Mouse (Mus musculus): ENCODE results near the gene Tenm4.

GRCm38 (mm10) chr7:96375507-96375906 is 204.5 kb downstream of the Tenm4 start:
- TF ChIP-seq CTCF (IDR thresholded peaks at IDR 0.05; ENCODE audit: low read depth, low read length), result no peak
- no peak for TF ChIP-seq GATA1 (IDR thresholded peaks at IDR 0.05; ENCODE audit: borderline replicate concordance, low read length)
- TF ChIP-seq TAL1 (conservative IDR thresholded peaks at IDR 0.05; ENCODE audit: low read depth, low read length), result no peak
- no peak for TF ChIP-seq POLR2AphosphoS5 (IDR thresholded peaks at IDR 0.05; ENCODE audit: insufficient replicate concordance, low read depth, low read length)
- no peak for TF ChIP-seq GATA2 (IDR thresholded peaks at IDR 0.05; ENCODE audit: borderline replicate concordance, low read depth, low read length)

All from G1E (cell line).